Mouse (Mus musculus): ENCODE measurements at regions not wholly inside any gene's neighbourhood (a gene's known extent, or its start where the extent isn't known, plus 50 kb on each side); places are given as distances from the start of the nearest gene placed in this dataset.

GRCm38 (mm10) chr5:107054900-107055452, 90.9 kb downstream of the Cdc7 start:
- no peaks in the 10 kb centered on the region for H3K27me3 ChIP-seq
- no peak overlapping the region for H3K9ac ChIP-seq
- H3K27ac ChIP-seq: no peak overlapping the region
- peaks cover 11% of the 10 kb centered on the region for H3K4me1 ChIP-seq
- ATAC-seq (ENCODE audit: insufficient number of reproducible peaks, insufficient read depth, low FRiP score, low TSS enrichment): no peak
- H3K36me3 ChIP-seq: no peaks in the 10 kb centered on the region
- no peak overlapping the region for H3K4me2 ChIP-seq (replicated peaks)
- WGBS: 66% methylated on average over 6 of the region's 6 CpGs
- H3K9me3 ChIP-seq: no peaks in the 10 kb centered on the region
- no peak overlapping the region for H3K4me3 ChIP-seq

- peak overlapping the region; percentile 10; the same call in 1 of the 2 replicates for H3K9ac ChIP-seq
- H3K4me3 ChIP-seq: no peak overlapping the region
- H3K4me1 ChIP-seq: peaks cover 11% of the 10 kb centered on the region
- H3K36me3 ChIP-seq: no peaks in the 10 kb centered on the region
- 42% methylated on average over 3 of the region's 3 CpGs for WGBS
- H3K4me2 ChIP-seq (replicated peaks): no peak overlapping the region
- no peaks in the 10 kb centered on the region for H3K27me3 ChIP-seq
- 0 out of 2 replicates have a peak overlapping the region, but pooled peaks have one; percentile 27 for H3K27ac ChIP-seq
- H3K9me3 ChIP-seq: no peaks in the 10 kb centered on the region
- ATAC-seq (ENCODE audit: insufficient number of reproducible peaks, insufficient read depth, low FRiP score, low TSS enrichment): peak; percentile 83
Observed at GRCm38 (mm10) chr5:107055455-107055854, 91.3 kb downstream of the Cdc7 start.

All from embryonic facial prominence, embryonic 12.5 days (tissue).